Mouse (Mus musculus) adrenal gland, adult 8-10 months (tissue): ENCODE measurements at regions not wholly inside any gene's neighbourhood (a gene's known extent, or its start where the extent isn't known, plus 50 kb on each side); places are given as distances from the start of the nearest gene placed in this dataset.
A peak's percentile ranks its signal among the peaks of the same experiment; 100 is the strongest.

Experiments
- DNase-seq: peaks from one replicate; pipeline ENCODE4 v3.0.0; 2022

- no peak for DNase-seq
Observed at GRCm38 (mm10) chr2:146565693-146566092, 53.5 kb upstream of the Ralgapa2 start.

DNA sequence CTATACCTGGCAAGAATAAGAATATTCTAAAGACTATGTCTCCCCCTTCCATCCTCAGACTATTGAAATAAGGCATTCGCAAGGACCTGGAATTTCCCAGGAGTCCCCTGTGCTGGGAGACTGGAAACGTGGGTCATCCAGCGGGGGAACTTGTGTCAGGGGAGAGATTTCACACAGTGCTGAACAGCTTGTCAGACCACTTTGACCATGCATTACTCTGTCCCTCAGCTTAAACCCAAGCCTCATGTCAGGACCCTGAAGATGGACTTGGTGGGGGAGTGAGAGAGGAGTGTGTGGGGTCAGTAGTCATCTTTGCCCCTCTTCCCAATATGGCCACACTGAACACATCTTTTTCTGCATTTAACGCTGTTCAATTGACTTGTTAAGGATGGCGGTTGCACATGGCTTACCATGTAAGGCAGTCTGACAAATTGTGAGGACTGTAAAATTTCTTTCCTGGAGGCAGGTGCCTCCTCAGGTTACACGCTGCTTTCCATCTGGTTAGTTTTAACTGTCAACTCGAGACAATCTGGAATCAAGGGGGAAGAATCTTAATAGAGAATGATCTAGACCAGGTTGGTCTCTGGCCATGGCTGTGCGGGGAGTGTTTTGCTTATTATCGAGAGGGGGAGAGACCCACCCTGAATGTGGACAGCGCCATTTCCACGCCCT, 56.2 kb upstream of the Ralgapa2 start:
- DNase-seq: no peak

GRCm38 (mm10) chr2:146571036-146571435, 58.9 kb upstream of the Ralgapa2 start:
- no peak for DNase-seq

GRCm38 (mm10) chr2:146571857-146572256, 59.7 kb upstream of the Ralgapa2 start:
- no peak for DNase-seq

DNA sequence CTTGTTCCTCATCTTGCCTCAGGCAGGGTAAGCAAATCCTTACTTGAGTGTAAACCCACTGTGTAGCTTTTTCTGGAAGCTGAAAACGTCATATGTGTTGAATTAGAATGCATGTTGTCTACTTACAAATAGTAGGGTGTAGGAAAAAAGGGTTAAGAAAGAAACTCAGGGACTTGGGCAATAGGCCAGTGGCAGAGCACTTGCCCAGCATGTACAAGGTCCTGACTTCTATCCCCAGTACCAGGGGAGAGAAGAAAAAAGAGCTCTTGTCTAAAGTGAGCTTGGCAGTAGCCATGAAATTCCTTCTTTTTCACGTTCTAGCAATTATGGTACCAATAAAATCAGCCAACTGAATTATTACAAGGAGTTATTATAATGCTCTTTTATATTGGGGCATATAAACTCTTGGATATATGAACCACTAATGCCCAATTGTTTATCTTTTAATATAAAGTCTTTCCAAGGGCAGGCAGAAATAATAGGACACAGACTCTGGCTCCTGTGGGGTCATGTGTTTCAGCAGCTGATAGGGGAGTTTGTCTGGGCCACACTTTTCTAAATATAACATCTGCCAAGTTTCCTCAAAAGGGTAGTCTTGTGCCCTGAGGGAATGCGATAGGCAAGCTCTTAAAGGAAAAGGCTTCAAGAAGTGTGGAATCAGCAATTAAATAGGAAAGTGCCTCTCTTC, 63.6 kb upstream of the Ralgapa2 start:
- DNase-seq: no peak

DNA sequence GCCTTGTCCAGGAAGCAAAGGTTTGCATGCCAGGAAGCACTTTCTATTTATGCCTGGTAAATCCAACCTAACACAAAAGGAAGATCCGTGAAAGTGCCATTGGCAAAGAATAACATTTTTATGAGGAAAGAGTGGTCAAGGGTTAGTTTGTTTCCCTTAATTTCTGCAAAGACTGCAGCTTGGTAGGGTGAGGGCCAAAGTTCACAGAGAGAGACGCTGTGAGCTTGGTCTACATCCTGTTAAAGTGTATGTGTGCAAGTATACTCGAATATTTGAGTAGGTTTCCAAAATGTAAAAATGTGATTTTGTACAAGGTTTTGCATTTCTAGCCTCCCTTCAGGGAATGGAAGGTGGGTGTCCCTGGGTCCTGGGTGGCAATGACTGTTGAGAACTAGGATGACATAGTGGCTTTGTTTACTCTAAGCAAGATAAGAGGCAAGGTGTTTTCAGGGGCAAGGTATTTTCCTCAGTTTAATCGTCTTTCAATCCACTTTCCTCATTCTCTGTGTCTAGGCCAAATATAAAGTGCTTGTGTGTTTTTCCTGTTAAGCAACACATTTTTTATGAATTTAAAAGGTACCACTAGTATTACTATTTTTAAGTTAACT, 64.3 kb upstream of the Ralgapa2 start:
- no peak for DNase-seq

DNA sequence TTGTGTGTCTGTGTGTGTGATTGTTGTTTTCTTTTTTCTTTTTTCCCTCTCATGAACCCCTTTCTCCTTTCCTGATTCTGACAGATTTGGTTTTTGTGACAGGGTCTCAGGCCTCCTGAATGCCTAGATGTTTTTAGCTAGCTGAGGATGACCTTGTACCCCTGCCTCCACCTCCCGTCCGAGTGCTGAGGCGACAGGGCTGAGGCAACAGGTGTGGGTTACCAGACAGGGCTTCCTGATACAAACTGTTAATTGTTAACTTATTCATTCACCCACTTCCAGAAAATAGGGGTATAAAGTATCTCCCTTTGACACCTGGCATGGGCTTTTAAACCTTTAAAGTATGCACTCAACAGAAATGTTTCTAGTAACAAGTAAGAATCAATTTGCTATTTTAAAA, 65.0 kb upstream of the Ralgapa2 start:
- DNase-seq: no peak

- no peak for DNase-seq
Observed at GRCm38 (mm10) chr2:146581220-146581619, 69.1 kb upstream of the Ralgapa2 start.

DNA sequence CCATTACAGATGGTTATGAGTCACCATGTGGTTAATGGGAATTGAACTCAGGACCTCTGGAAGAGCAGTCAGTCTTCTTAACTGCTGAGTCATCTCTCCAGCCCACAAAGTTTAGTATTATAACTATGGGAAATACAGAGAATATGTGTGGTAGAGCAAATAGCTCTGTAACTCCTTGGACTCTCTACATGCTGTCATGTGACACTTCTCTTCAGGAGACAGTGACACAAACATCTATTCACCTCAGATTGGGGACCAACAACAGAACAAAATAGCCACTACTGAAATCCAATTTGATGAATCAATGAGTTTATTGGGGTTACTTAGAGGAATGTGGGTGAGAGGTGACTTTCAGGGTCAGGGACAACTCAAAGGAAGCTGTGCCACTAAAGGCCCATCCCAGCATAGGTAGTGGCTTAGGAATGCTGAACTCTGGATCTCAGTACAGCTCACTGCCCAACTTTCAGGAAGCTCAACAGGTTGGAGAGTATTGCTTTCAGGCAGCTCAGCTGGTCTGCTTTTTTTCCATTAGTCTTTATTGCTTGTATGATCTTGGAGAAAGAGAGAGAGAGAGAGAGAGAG, 71.8 kb upstream of the Ralgapa2 start:
- no peak for DNase-seq

- DNase-seq: no peak
Observed at GRCm38 (mm10) chr2:146586381-146586780, 74.2 kb upstream of the Ralgapa2 start.

- no peak for DNase-seq
Observed at GRCm38 (mm10) chr2:146586981-146587380, 74.8 kb upstream of the Ralgapa2 start.

GRCm38 (mm10) chr2:146589860-146590259, 77.7 kb upstream of the Ralgapa2 start:
- no peak for DNase-seq

- no peak for DNase-seq
Observed at GRCm38 (mm10) chr2:146593291-146593690, 81.1 kb upstream of the Ralgapa2 start.

GRCm38 (mm10) chr2:146594212-146594611, 82.1 kb upstream of the Ralgapa2 start:
- DNase-seq: no peak

DNA sequence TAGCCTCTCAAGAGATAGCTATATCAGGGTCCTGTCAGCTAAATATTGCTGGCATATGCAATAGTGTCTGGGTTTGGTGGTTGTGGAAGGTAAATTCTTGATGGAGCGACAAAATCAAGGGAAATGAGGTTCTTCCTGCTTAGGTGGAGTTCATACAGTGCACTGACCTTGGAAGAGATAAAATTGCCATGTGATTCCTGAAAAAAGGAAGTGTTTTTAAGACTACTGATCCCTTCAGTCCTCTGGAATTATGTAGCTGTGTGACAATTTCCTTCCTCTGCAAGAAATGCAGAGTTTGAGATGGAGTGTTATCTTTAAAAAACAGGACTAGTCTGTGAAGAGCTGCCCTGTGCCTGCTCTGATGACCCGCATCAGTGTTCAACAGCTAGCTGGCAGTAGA, 83.5 kb upstream of the Ralgapa2 start:
- DNase-seq: no peak

- DNase-seq: no peak
Observed at GRCm38 (mm10) chr2:146606170-146606569, 94.0 kb upstream of the Ralgapa2 start.

- no peak for DNase-seq
Observed at GRCm38 (mm10) chr2:146610896-146611295, 98.8 kb upstream of the Ralgapa2 start.

GRCm38 (mm10) chr2:146611886-146612521, 99.9 kb upstream of the Ralgapa2 start:
- peak; percentile 34 for DNase-seq

GRCm38 (mm10) chr2:146612522-146613288, 100.6 kb upstream of the Ralgapa2 start:
- peak; percentile 10 for DNase-seq

- DNase-seq: no peak
Observed at GRCm38 (mm10) chr2:146621167-146621566, 109.0 kb upstream of the Ralgapa2 start.

- no peak for DNase-seq
Observed at GRCm38 (mm10) chr2:146623052-146623451, 110.9 kb upstream of the Ralgapa2 start.

GRCm38 (mm10) chr2:146624207-146624606, 112.1 kb upstream of the Ralgapa2 start:
- no peak for DNase-seq
